Mouse (Mus musculus) kidney, adult 2 months (tissue): ENCODE results near the gene Gm11437. TPM values are rescaled to one million over a fixed set of nuclear protein-coding genes. Genes with fewer than 3 reads are reported as not detected.
A peak's percentile ranks its signal among the peaks of the same experiment; 100 is the strongest.

Experiments
- DNase-seq: peaks from one replicate; pipeline ENCODE4 v3.0.0; 2021
- H3K27ac ChIP-seq: fragments of 200-500 bp; 2 replicates; pipeline ENCODE4 v1.5.1; 2012; ENCODE audit warnings: low read depth, low read length, control low read depth, inconsistent platforms; ENCODE audit not compliant: insufficient read depth
- H3K27me3 ChIP-seq: fragments of 200-500 bp; replicated peaks from 2 replicates; pipeline ENCODE4 v1.6.1; 2012; ENCODE audit warnings: mild to moderate bottlenecking, moderate library complexity, low read length, inconsistent platforms; ENCODE audit not compliant: control insufficient read depth, insufficient read depth
- H3K36me3 ChIP-seq: fragments of 200-500 bp; 2 replicates; pipeline ENCODE4 v1.6.1; 2012; ENCODE audit warnings: mild to moderate bottlenecking, moderate library complexity, low read length, inconsistent platforms; ENCODE audit not compliant: control insufficient read depth, insufficient read depth
- H3K4me1 ChIP-seq: fragments of 200-500 bp; 2 replicates; pipeline ENCODE4 v1.6.1; 2011; ENCODE audit warnings: low read length; ENCODE audit not compliant: control insufficient read depth, insufficient read depth
- H3K4me3 ChIP-seq: fragments of 200-500 bp; 2 replicates; pipeline ENCODE4 v1.5.1; 2011; ENCODE audit warnings: mild to moderate bottlenecking, low read depth, low read length, control low read depth; ENCODE audit not compliant: insufficient read depth
- CTCF ChIP-seq: fragments of 200-500 bp; conservative IDR thresholded peaks from 2 replicates; pipeline ENCODE4 v1.5.1; 2011; ENCODE audit warnings: low read depth, mild to moderate bottlenecking, control low read depth, low read length, moderate library complexity, mixed read lengths; ENCODE audit not compliant: insufficient read depth, insufficient read length
- POLR2A ChIP-seq: fragments of 200-500 bp; IDR thresholded peaks from one replicate; pipeline ENCODE4 v1.6.1; 2011; ENCODE audit warnings: low read depth, low read length, control low read depth
- WGBS: fragments of 180-500 bp; shearing (Covaris S2); methylation state at CpG from one replicate; pipeline ENCODE4 v1.1.7; 2018; 5-methylcytosine and 5-hydroxymethylcytosine counted together
- polyA plus RNA-seq: library from polyadenylated mRNA; depleted of rRNA; stranded (reverse); fragments of >200 nt; gene quantifications from 2 replicates; pipeline ENCODE4 v1.2.3, GENCODE M21; 2012

Gm11437 gene
- polyA plus RNA-seq, 1 experiment: not detected

DNA sequence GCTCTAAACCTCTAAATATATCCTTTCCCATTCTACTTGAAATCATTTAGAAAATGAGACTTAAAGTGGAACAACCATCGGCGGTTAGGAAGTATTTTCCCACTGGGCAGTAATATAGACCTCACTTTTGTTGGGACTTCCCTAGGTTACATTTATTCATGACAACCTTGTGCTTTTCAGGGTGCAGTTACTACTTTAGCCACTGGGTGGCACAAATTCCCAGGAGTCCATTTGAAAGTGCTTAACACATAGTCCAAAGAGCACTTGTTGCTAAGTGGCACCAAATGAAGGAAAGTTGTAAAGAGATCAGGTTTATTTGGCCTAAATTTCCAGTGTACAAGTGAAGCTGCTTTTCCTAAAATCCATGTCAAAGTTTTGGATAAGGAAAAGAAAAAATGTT lies 25.5 kb downstream of the Gm11437 start:
- H3K36me3 ChIP-seq: no peaks in the 10 kb centered on the region
- H3K27ac ChIP-seq: no peak overlapping the region
- peak; percentile 77 for DNase-seq
- no peaks in the 10 kb centered on the region for H3K4me1 ChIP-seq
- no peak overlapping the region for H3K4me3 ChIP-seq
- TF ChIP-seq CTCF (peak; percentile 35; the same call in 1 of the 2 replicates), POLR2A (no peak)
- 52% methylated on average over 2 of the region's 2 CpGs for WGBS
- no peaks in the 10 kb centered on the region for H3K27me3 ChIP-seq

DNA sequence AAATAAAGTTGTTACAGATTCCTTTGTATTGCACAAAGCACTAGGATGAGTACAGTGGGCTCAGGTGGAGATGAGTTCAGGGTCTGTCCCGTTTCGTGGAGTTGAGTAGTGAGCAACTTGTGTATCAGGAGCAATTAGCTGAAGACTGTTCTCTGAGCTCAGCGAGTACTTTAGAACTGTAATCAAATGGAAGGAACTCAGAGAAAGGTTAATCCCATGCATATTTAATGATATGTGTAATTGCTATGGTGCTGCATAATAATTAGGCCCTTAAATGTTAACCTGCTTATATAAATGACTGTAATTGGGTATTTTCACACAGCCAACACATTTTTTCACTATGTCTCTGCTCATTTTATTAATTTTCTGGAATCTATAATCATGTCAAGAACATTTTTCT lies 30.8 kb downstream of the Gm11437 start:
- no peaks in the 10 kb centered on the region for H3K4me1 ChIP-seq

DNA sequence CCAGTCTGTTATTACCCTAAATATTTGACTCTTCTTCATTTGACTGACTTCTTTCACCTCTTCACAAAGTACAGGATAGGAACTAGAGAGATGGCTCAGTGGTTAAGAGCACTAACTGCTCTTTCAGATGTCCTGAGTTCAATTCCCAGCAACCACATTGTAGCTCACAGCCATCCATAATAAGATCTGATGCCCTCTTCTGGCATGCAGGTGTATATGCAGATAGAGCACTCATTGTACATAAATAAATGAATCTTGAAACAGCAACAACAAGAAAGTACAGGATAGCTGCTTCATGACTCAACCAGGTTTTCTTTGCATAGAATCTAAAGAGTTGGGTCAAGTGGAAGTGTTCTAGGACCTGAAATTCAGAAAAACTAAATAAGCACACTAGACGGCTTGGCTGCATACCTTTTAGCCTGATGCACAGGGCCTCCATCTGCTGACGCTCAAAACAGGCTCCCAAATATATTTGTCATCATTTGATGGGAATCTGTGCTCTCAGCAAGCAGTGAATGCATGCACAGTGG lies 32.9 kb downstream of the Gm11437 start:
- Histone ChIP-seq H3K4me3 (no peak overlapping the region), H3K27me3 (no peaks in the 10 kb centered on the region), H3K4me1 (no peaks in the 10 kb centered on the region), H3K36me3 (no peaks in the 10 kb centered on the region), H3K27ac (no peak overlapping the region)
- 93% methylated on average over 2 of the region's 2 CpGs for WGBS
- no peak for DNase-seq
- no peak for TF ChIP-seq POLR2A
- no peak for TF ChIP-seq CTCF

More for the DNA sequence above, 30.8 kb downstream of the Gm11437 start:
- Histone ChIP-seq H3K36me3 (no peaks in the 10 kb centered on the region), H3K27me3 (no peaks in the 10 kb centered on the region), H3K4me3 (no peak overlapping the region), H3K27ac (no peak overlapping the region)
- 65% methylated on average over 3 of the region's 3 CpGs for WGBS
- TF ChIP-seq POLR2A (no peak), CTCF (no peak)
- DNase-seq: no peak

DNA sequence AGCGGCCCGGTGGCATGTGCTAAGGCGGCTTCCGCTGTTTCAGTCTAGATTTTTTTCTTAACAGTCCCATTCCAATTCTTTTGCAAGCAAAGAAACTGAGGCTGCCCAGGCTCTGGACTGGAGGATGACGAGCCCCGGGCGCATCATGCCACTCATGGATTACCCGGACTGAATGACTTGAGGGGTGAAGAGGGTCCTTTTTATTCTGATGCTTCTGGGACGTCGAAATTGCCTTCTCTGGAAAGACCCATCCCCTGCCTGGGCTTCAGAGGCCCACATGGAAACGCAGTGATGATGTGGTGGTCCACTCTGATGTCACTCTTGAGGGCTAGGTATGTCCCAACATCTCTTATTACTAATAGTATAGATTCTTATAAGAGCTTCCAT lies 37.5 kb downstream of the Gm11437 start:
- DNase-seq: no peak

DNA sequence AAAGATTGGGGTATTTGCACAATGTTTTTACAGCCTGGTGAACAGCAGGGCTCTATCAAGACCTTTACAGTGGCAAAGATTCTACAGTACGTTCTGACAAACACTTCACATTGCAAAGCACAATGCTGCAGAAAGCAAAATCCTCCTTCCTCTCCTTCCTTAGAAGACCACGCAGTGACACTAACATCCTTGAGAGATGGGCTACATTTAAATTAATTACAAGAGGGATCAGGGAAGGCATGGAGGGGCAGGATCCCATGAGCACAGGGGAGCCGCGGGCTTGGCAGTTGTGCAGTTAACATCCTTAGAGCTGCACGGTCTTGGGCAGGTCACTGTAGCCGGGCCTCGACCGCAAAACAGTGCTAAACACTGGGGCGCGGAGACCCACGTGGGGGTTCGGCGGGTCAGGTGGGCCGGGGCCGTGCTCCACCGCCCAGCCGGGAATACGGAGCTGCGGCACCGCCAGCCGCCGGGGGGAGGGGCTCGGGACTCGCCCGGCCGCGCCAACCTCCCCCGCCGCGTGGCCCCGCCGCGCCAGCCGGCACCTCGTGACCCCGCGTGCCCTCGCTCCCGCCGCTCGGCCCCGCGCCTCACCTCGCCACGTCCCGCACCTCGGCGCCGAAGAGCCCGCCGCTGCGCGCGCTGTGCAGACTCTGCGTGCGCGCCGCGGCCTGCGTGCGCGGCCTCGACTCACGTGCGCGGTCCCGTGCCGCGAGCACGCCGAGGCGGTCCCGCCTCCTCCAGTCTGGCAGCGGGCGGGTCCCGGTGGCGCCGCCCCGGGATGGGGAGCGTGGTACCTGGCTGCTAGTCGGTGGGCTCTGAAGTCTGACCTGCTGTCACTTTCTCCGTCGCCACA lies 38.1 kb downstream of the Gm11437 start, which contains the start of the genes Tada2a and Acaca:
Gene Tada2a, minus strand, starts transcription at position 658 of the 856 bp plus-strand sequence.
Gene Acaca, plus strand, starts transcription at position 730 of the 856 bp plus-strand sequence.
- H3K36me3 ChIP-seq: no peaks in the 10 kb centered on the region
- DNase-seq: peak; percentile 79
- peak within 1 kb of the TSS; percentile 94 for H3K4me3 ChIP-seq
- under 1% methylated on average over 83 of the region's 83 CpGs for WGBS
- H3K27ac ChIP-seq: no peak within 1 kb of the TSS
- TF ChIP-seq CTCF (no peak), POLR2A (no peak)
- no peaks in the 10 kb centered on the region for H3K27me3 ChIP-seq
- no peaks in the 10 kb centered on the region; the same call in 1 of the 2 replicates for H3K4me1 ChIP-seq

More for the DNA sequence above, 37.5 kb downstream of the Gm11437 start:
- no peaks in the 10 kb centered on the region for H3K27me3 ChIP-seq
- H3K4me1 ChIP-seq: no peaks in the 10 kb centered on the region; the same call in 1 of the 2 replicates
- TF ChIP-seq CTCF: no peak
- TF ChIP-seq POLR2A: no peak
- peak overlapping the region; percentile 94 for H3K4me3 ChIP-seq
- H3K27ac ChIP-seq: no peak overlapping the region
- WGBS: 4% methylated on average over 11 of the region's 11 CpGs
- no peaks in the 10 kb centered on the region for H3K36me3 ChIP-seq

DNA sequence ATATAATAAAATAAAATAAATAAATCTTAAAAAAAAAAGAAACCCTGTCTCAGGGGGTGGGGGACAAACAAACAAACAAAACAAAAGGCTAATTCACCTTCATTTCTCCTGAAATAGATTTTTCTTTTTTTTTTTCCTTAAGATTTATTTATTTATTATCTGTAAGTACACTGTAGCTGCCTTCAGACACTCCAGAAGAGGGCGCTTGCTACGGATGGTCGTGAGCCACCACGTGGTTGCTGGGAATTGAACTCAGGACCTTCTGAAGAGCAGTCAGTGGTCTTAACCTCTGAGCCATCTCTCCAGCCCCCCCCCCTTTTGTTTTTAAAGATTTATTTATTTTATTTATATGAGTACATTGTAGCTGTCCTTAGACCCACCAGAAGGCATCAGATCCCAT lies 39.3 kb downstream of the Gm11437 start:
- no peaks in the 10 kb centered on the region; the same call in 1 of the 2 replicates for H3K4me1 ChIP-seq
- no peaks in the 10 kb centered on the region for H3K27me3 ChIP-seq
- no peak overlapping the region for H3K27ac ChIP-seq
- H3K36me3 ChIP-seq: no peaks in the 10 kb centered on the region
- TF ChIP-seq CTCF (no peak), POLR2A (no peak)
- DNase-seq: no peak
- no peak overlapping the region for H3K4me3 ChIP-seq
- 69% methylated on average over 4 of the region's 4 CpGs for WGBS
